Mouse (Mus musculus) liver, adult 2 months (tissue): Measurements from ENCODE around the gene Atp8a2. TPM values are rescaled to one million over a fixed set of nuclear protein-coding genes. Genes with fewer than 3 reads are reported as not detected.
"Not testable (repeated sequence)": the region's sequence is repeated elsewhere in the genome, so short reads cannot be mapped to it uniquely, and the experiment has no call there.

ENCODE experiments used
- DNase-seq: peaks from one replicate; pipeline ENCODE4 v3.0.0-alpha.2; 2011; ENCODE audit warnings: low read depth, low spot score; ENCODE audit errors: extremely low read depth
- H3K27ac ChIP-seq: fragments of 200-500 bp; replicated peaks from 2 replicates; pipeline ENCODE4 v1.5.1; 2012; ENCODE audit warnings: low read depth, mild to moderate bottlenecking, control low read depth, inconsistent platforms, low read length; ENCODE audit not compliant: insufficient read depth
- H3K27me3 ChIP-seq: fragments of 200-500 bp; 2 replicates; pipeline ENCODE4 v1.6.1; 2012; ENCODE audit warnings: mild to moderate bottlenecking, moderate library complexity, low read length, inconsistent platforms; ENCODE audit not compliant: control insufficient read depth, insufficient read depth
- H3K36me3 ChIP-seq: fragments of 200-500 bp; 2 replicates; pipeline ENCODE4 v1.6.1; 2012; ENCODE audit warnings: low read length, inconsistent platforms; ENCODE audit not compliant: control insufficient read depth, insufficient read depth
- H3K4me1 ChIP-seq: fragments of 200-500 bp; 2 replicates; pipeline ENCODE4 v1.6.1; 2011; ENCODE audit warnings: low read length; ENCODE audit not compliant: control insufficient read depth, insufficient read depth
- H3K4me3 ChIP-seq: fragments of 200-500 bp; 2 replicates; pipeline ENCODE4 v1.5.1; 2011; ENCODE audit warnings: low read depth, mild to moderate bottlenecking, control low read depth, low read length, moderate library complexity; ENCODE audit not compliant: insufficient read depth
- H3K79me2 ChIP-seq: fragments of 200-500 bp; 2 replicates; pipeline ENCODE4 v1.6.1; 2012; ENCODE audit warnings: inconsistent platforms, mild to moderate bottlenecking, low read length, moderate library complexity; ENCODE audit not compliant: control insufficient read depth, insufficient read depth
- H3K9ac ChIP-seq: fragments of 200-500 bp; 2 replicates; pipeline ENCODE4 v1.6.1; 2012; ENCODE audit warnings: low read depth, mild to moderate bottlenecking, control low read depth, inconsistent platforms, low read length
- CTCF ChIP-seq: fragments of 200-500 bp; IDR thresholded peaks from 2 replicates; pipeline ENCODE4 v1.5.1; 2011; ENCODE audit warnings: low read depth, low read length, control low read depth
- POLR2A ChIP-seq: fragments of 200-500 bp; IDR thresholded peaks from 2 replicates; pipeline ENCODE4 v1.6.1; 2011; ENCODE audit warnings: low read length, control low read depth; ENCODE audit not compliant: insufficient read depth; ENCODE audit errors: extremely low read depth
- WGBS: fragments of 180-500 bp; shearing (Covaris S2); methylation state at CpG from one replicate; pipeline ENCODE4 v1.1.7; 2018; 5-methylcytosine and 5-hydroxymethylcytosine counted together
- polyA plus RNA-seq: library from polyadenylated mRNA; depleted of rRNA; stranded (reverse); fragments of >200 nt; gene quantifications from 2 replicates; pipeline ENCODE4 v1.2.3, GENCODE M21; 2012
- total RNA-seq: library from RNA; depleted of rRNA; stranded (reverse); fragments of >200 nt; gene quantifications from 2 replicates; pipeline ENCODE4 v1.2.3, GENCODE M21; 2014

Gene Atp8a2
- total and polyA plus RNA-seq, 2 experiments, result 0.02 to 0.18 TPM

- Histone ChIP-seq H3K4me1 (no peaks in the 10 kb centered on the region), H3K4me3 (no peak overlapping the region), H3K9ac (no peak overlapping the region), H3K27ac (no peak overlapping the region), H3K27me3 (no peaks in the 10 kb centered on the region), H3K36me3 (no peaks in the 10 kb centered on the region), H3K79me2 (no peaks in the 10 kb centered on the region)
- no peak for DNase-seq
- WGBS, result 80% methylated on average over 5 of the region's 5 CpGs
- no peak for TF ChIP-seq POLR2A
Observed at GRCm38 (mm10) chr14:59829580-59829979, 367.4 kb downstream of the Atp8a2 start.

DNA sequence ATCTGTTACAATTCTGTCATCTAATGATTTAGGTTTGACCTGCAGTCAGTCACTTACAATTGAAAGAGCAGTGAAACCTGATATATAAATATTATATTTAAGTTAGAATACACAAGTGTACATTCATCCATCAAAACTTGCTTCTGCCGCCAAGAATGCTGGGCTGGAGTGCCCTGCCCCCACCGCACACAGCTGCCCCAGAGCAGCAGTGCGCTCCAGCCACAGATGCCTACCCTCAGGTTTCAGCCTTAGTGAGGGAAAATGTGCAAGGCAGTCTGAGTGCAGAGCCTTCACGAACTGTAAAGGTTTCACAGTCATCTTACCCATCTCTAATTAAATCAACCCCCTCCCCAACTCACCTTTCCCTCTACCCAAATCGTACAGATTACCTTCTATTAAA lies 369.6 kb downstream of the Atp8a2 start:
- Histone ChIP-seq H3K9ac (no peak overlapping the region), H3K4me3 (no peak overlapping the region), H3K79me2 (no peaks in the 10 kb centered on the region), H3K27ac (no peak overlapping the region), H3K27me3 (no peaks in the 10 kb centered on the region), H3K4me1 (no peaks in the 10 kb centered on the region), H3K36me3 (no peaks in the 10 kb centered on the region)
- DNase-seq, result no peak
- TF ChIP-seq POLR2A (no peak), CTCF (no peak)
- 84% methylated on average over 5 of the region's 5 CpGs for WGBS

DNA sequence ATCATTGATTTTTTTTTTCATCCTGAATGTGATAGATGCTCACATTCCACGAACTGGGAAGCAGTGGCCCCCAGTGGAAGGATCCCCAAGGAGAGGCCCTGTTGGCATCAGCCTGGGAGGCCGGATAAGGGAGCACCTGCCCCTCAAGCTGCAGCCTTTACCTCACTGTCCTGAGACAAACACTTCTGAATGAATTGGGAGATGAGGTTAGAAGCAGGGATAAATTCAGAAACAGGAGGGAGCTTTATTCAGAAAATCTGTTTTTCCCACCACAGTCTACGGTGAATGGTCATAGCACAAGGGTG lies 376.9 kb downstream of the Atp8a2 start:
- no peaks in the 10 kb centered on the region for H3K4me1 ChIP-seq
- H3K36me3 ChIP-seq, result no peaks in the 10 kb centered on the region
- no peak overlapping the region for H3K27ac ChIP-seq
- H3K4me3 ChIP-seq, result no peak overlapping the region
- no peaks in the 10 kb centered on the region for H3K79me2 ChIP-seq
- WGBS, result 67% methylated on average over 3 of the region's 3 CpGs
- TF ChIP-seq POLR2A (no peak), CTCF (no peak)
- H3K27me3 ChIP-seq, result no peaks in the 10 kb centered on the region
- no peak for DNase-seq
- no peak overlapping the region for H3K9ac ChIP-seq

GRCm38 (mm10) chr14:59819215-59820114 lies 377.5 kb downstream of the Atp8a2 start:
- 76% methylated on average over 5 of the region's 5 CpGs for WGBS
- H3K36me3 ChIP-seq, result no peaks in the 10 kb centered on the region
- no peak overlapping the region for H3K27ac ChIP-seq
- H3K4me1 ChIP-seq, result no peaks in the 10 kb centered on the region
- TF ChIP-seq POLR2A (no peak), CTCF (no peak)
- H3K4me3 ChIP-seq, result no peak overlapping the region
- H3K9ac ChIP-seq, result no peak overlapping the region
- H3K79me2 ChIP-seq, result no peaks in the 10 kb centered on the region
- DNase-seq, result no peak
- no peaks in the 10 kb centered on the region for H3K27me3 ChIP-seq

GRCm38 (mm10) chr14:59810316-59810715 lies 386.7 kb downstream of the Atp8a2 start:
- WGBS, result 100% methylated on average over 2 of the region's 2 CpGs

GRCm38 (mm10) chr14:59809790-59810189 lies 387.2 kb downstream of the Atp8a2 start:
- Histone ChIP-seq H3K27me3 (no peaks in the 10 kb centered on the region), H3K36me3 (no peaks in the 10 kb centered on the region), H3K4me1 (no peaks in the 10 kb centered on the region), H3K4me3 (no peak overlapping the region), H3K79me2 (no peaks in the 10 kb centered on the region), H3K9ac (no peak overlapping the region), H3K27ac (no peak overlapping the region)
- TF ChIP-seq POLR2A, result no peak
- TF ChIP-seq CTCF, result no peak
- WGBS, result 92% methylated on average over 4 of the region's 4 CpGs
- no peak for DNase-seq

More at GRCm38 (mm10) chr14:59810316-59810715, 386.7 kb downstream of the Atp8a2 start:
- not testable (repeated sequence) for H3K4me1 ChIP-seq, H3K79me2 ChIP-seq, H3K9ac ChIP-seq, DNase-seq, H3K27ac ChIP-seq, H3K36me3 ChIP-seq, H3K27me3 ChIP-seq, H3K4me3 ChIP-seq
